Mouse (Mus musculus): ENCODE results near the gene Paqr5. TPM values are rescaled to one million over a fixed set of nuclear protein-coding genes. Genes with fewer than 3 reads are reported as not detected.

Gene Paqr5
- total RNA-seq, 2 experiments from 2014 or later: not detected

GRCm38 (mm10) chr9:61908832-61909407 is 117.7 kb downstream of the Paqr5 start:
- DNase-seq: no peak

GRCm38 (mm10) chr9:61908341-61908740 is 118.3 kb downstream of the Paqr5 start:
- DNase-seq: no peak

DNA sequence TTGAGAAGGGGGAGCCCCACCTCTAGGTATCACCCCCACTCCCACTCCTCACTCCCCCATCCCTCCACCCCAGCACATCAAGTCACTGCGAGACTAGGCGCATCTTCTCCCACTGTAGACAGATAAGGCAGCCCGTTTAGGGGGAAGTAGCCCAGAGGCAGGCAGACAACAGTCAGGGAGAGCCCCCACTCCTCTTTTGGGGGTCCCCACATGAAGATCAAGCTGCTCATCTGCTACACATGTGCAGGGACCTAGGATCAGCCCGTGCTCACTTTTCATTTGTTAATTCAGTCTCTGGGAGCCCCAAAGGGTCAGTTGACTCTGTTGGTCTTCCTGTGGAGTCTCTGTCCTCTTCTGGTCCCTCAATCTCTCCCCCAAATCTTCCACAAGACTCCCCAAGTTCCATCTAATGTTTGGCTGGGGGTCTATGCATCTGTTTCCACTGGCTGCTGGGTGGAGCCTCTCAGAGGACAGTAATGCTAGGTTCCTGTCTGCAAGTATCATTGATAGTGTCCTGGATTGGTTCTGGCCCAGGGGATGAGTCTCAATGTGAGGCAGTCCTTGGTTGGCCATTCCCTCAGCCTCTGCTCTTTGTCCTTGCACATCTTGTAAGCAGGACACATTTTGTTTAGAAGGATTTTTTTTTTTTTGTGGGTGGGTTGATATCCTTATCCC is 118.9 kb downstream of the Paqr5 start:
- no peak for DNase-seq

DNA sequence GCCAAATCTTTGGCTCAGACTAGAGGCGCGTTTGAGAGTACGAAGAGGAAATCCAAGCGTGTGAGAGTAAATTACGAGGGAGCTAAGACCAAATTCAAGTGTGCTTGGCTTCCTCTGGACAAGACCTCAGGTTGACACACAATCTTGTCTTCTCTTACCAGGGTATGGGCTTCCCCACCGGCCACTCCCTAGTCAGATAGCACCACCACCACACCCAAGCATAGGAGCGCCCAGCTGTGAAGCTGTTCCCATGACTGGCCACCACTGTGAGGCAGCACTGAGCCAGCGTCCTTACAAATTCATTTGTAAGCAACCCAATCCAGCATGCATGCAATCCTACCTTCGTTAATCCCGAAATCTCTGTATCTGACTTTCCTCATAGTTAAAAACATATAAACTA is 119.7 kb downstream of the Paqr5 start:
- DNase-seq: no peak

DNA sequence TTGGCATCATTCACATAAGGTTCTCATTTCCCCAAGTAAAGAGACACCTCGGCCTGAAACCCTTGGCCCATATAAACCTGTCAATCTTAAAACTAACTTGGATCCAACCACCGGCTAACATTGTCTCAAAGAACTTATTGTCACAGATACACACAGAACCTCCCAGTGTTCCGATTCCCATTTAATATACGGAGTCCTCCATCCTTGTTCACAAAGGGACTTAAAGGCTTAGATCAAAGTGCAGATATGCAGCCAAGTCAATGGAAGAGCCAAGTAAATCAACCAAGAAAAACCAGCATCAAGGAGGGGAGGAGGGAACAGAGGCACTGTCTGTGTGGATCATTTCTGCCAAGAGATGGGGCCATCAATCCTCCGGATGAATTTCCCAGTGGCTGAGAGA is 121.1 kb downstream of the Paqr5 start:
- no peak for DNase-seq

GRCm38 (mm10) chr9:61904201-61904600 is 122.5 kb downstream of the Paqr5 start:
- DNase-seq: no peak

Other genes starting within 250 kb of the Paqr5 start
- gene Rplp1, start 112.3 kb downstream of the Paqr5 start, total RNA-seq (2021): 1,000 to 10,000 TPM; 1,165 to 1,257 TPM
- gene Kif23, start 80.1 kb downstream of the Paqr5 start, total RNA-seq (2021): 1 to 10 TPM in 1 of 2 experiments, under 1 TPM in 1; 0.51 to 1.5 TPM
- gene Glce, start 95.8 kb upstream of the Paqr5 start, total RNA-seq (2021): 1 to 10 TPM; 5.5 to 8.3 TPM

Measured in gastrocnemius, postnatal 25 days (tissue).